Mouse (Mus musculus) kidney, postnatal 0 days (tissue): ENCODE data around the gene Sh3rf3. TPM values are rescaled to one million over a fixed set of nuclear protein-coding genes. Genes with fewer than 3 reads are reported as not detected.

Source experiments
- ATAC-seq: fragments of 200-750 bp; cut with Nextera tagmentation; replicated peaks from 2 replicates; pipeline ENCODE4 v1.8.0; 2017; ENCODE audit warnings: low read depth, moderate number of reproducible peaks, moderate TSS enrichment, moderate library complexity; ENCODE audit not compliant: low FRiP score
- DNase-seq: peaks from one replicate; pipeline ENCODE4 v3.0.0-alpha.2; 2016; ENCODE audit warnings: low spot score
- H3K27ac ChIP-seq: fragments of 300-500 bp; sonication (generic); 2 replicates; pipeline ENCODE4 v1.5.1; 2014; ENCODE audit warnings: mild to moderate bottlenecking
- H3K27me3 ChIP-seq: fragments of 300-500 bp; sonication (generic); 2 replicates; pipeline ENCODE4 v1.6.1; 2014; ENCODE audit warnings: low read length, mixed read lengths; ENCODE audit not compliant: insufficient read depth
- H3K36me3 ChIP-seq: fragments of 300-500 bp; sonication (generic); 2 replicates; pipeline ENCODE4 v1.6.1; 2014; ENCODE audit warnings: low read length, mixed read lengths; ENCODE audit not compliant: insufficient read depth
- H3K4me1 ChIP-seq: fragments of 300-500 bp; sonication (generic); replicated peaks from 2 replicates; pipeline ENCODE4 v1.6.1; 2014; ENCODE audit warnings: antibody characterized with exemption, low read length, mixed read lengths; ENCODE audit not compliant: insufficient read depth
- H3K4me2 ChIP-seq: fragments of 300-500 bp; sonication (generic); 2 replicates; pipeline ENCODE4 v1.6.1; 2014; ENCODE audit warnings: mild to moderate bottlenecking, low read length, moderate library complexity, mixed read lengths
- H3K4me3 ChIP-seq: fragments of 300-500 bp; sonication (generic); replicated peaks from 2 replicates; pipeline ENCODE4 v1.5.1; 2014; ENCODE audit warnings: low read depth, low read length
- H3K9ac ChIP-seq: fragments of 300-500 bp; sonication (generic); 2 replicates; pipeline ENCODE4 v1.6.1; 2014; ENCODE audit warnings: low read depth, low read length
- H3K9me3 ChIP-seq: fragments of 300-500 bp; sonication (generic); replicated peaks from 2 replicates; pipeline ENCODE4 v1.6.1; 2016; ENCODE audit warnings: low read length, inconsistent platforms, mixed read lengths
- CTCF ChIP-seq: IDR thresholded peaks from 2 replicates; pipeline ENCODE4 v1.5.1; 2016; ENCODE audit warnings: antibody characterized with exemption, low read depth, mild to moderate bottlenecking, moderate library complexity
- WGBS: fragments of 180-500 bp; shearing (Covaris S2); extraction: QIAGEN DNeasy Blood & Tissue Kit; methylation state at CpG from one replicate; pipeline ENCODE4 v1.1.7; 2014; 5-methylcytosine and 5-hydroxymethylcytosine counted together
- polyA plus RNA-seq: library from polyadenylated mRNA; unstranded; fragments of >200 nt; fragmentation: Nextera tagmentation; extraction: Ambion mirVana; gene quantifications from 2 replicates; pipeline ENCODE4 v1.2.1, GENCODE M21; 2015

Sh3rf3 gene
- polyA plus RNA-seq, 1 experiment from 2014 or later = 0.70 TPM

GRCm38 (mm10) chr10:59019302-59019973, 206.3 kb downstream of the Sh3rf3 start:
- H3K27ac ChIP-seq = no peak overlapping the region
- no peak overlapping the region for H3K9ac ChIP-seq
- H3K27me3 ChIP-seq = no peaks in the 10 kb centered on the region
- DNase-seq = no peak
- no peak overlapping the region for H3K4me2 ChIP-seq
- TF ChIP-seq CTCF = 0 out of 2 replicates have a peak, but pooled peaks have one; percentile 13
- no peak overlapping the region for H3K4me3 ChIP-seq
- H3K9me3 ChIP-seq = no peaks in the 10 kb centered on the region
- WGBS = 59% methylated on average over 3 of the region's 3 CpGs
- no peak for ATAC-seq
- no peaks in the 10 kb centered on the region for H3K36me3 ChIP-seq
- no peaks in the 10 kb centered on the region for H3K4me1 ChIP-seq

DNA sequence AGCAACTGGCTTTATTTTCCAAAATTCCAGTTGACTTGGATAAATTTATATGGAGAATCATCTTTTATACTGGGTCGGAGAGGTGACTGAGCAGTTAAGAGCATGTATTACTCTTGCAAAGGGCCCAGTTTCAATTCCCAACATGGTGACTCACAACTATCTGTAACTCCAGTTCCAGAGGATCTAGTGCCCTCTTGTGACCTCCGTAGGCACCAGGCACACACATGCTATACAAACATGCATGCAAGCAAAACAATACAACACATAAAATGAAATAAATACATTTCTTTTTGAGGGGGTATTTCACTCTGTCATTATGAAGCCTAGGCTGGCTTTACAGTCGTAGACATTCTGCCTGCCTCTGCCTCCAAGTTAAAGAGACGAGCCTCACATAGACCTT, 237.3 kb downstream of the Sh3rf3 start:
- Histone ChIP-seq H3K36me3 (no peaks in the 10 kb centered on the region), H3K9ac (no peak overlapping the region), H3K4me3 (no peak overlapping the region), H3K4me2 (no peak overlapping the region), H3K4me1 (no peaks in the 10 kb centered on the region), H3K27ac (no peak overlapping the region), H3K27me3 (no peaks in the 10 kb centered on the region), H3K9me3 (no peaks in the 10 kb centered on the region)
- ATAC-seq (no peak), DNase-seq (no peak)
- peak; percentile 23; the same call in 1 of the 2 replicates for TF ChIP-seq CTCF
- 85% methylated on average over 4 of the region's 4 CpGs for WGBS

DNA sequence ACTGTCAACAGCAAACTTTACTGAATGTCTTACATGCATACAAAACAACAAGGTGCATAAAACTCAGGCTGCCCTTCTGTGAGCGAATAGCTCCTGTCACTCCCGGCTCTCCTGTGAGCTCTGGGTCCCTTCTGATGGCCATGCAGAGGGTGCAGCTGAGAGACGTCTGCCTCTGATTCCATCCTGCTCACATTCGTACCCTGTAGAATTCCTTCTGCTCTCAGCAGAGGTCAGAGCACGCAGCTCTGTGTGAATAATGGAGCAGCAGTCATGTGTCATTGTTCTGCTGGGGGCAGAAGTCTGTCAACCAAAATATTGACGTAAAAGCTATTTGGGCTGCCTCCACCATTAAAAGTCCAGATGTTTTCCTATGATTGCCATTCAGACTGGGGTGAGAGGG, 243.1 kb downstream of the Sh3rf3 start:
- 50% methylated on average over 6 of the region's 6 CpGs for WGBS
- Histone ChIP-seq H3K4me2 (no peak overlapping the region), H3K36me3 (no peaks in the 10 kb centered on the region), H3K9ac (no peak overlapping the region), H3K4me1 (no peaks in the 10 kb centered on the region), H3K27ac (no peak overlapping the region), H3K4me3 (no peak overlapping the region), H3K9me3 (no peaks in the 10 kb centered on the region), H3K27me3 (no peaks in the 10 kb centered on the region)
- ATAC-seq (no peak), DNase-seq (no peak)
- TF ChIP-seq CTCF = no peak

DNA sequence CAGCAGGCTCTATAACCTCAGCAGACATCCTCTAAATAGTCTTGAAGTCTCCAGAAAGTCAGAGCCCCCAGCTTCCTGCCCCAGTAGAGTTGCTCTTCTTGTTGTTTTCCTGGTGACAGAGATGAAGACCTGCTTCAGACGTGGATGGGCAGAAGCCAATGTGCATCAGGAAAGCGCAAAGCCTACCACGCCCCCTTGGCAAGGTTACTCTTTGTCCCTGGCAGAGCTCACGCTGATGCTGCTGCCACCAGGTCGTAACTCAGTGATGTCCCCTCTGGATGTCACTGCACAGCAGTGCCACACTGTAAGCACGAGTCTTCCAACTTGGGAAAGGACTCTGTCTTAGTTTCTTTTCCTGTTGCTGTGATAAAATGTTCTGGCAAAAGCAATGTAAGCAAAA, 253.6 kb downstream of the Sh3rf3 start:
- no peak for DNase-seq
- Histone ChIP-seq H3K9me3 (no peaks in the 10 kb centered on the region), H3K9ac (no peak overlapping the region), H3K4me2 (no peak overlapping the region), H3K4me3 (no peak overlapping the region), H3K27me3 (no peaks in the 10 kb centered on the region), H3K4me1 (no peaks in the 10 kb centered on the region), H3K36me3 (no peaks in the 10 kb centered on the region), H3K27ac (no peak overlapping the region)
- TF ChIP-seq CTCF = no peak
- no peak for ATAC-seq
- WGBS = 68% methylated on average over 6 of the region's 6 CpGs

DNA sequence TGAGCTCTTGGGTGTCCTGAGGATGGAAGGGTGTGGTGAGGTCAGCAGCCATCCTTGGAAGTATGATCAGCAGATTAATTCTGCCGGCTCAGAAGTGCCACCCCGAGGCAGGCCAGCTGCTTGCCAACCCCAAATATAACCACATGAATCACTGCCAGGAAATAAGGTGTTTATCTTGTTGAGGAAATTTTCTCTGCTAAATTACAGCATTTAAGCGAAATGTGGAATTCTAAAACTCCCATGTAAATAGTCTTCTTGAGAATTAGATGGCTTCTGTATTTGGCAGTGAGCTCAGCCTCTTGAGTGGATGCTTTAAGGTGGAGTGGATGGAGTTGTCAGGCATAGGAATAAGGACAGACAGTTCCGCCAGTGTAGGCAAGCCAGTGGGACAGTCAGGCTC, 259.7 kb downstream of the Sh3rf3 start:
- DNase-seq (no peak), ATAC-seq (no peak)
- Histone ChIP-seq H3K9me3 (no peaks in the 10 kb centered on the region), H3K36me3 (no peaks in the 10 kb centered on the region), H3K4me1 (no peaks in the 10 kb centered on the region), H3K27me3 (no peaks in the 10 kb centered on the region), H3K9ac (no peak overlapping the region), H3K4me2 (no peak overlapping the region), H3K27ac (no peak overlapping the region), H3K4me3 (no peak overlapping the region)
- WGBS = 73% methylated on average over 4 of the region's 4 CpGs
- TF ChIP-seq CTCF = no peak

DNA sequence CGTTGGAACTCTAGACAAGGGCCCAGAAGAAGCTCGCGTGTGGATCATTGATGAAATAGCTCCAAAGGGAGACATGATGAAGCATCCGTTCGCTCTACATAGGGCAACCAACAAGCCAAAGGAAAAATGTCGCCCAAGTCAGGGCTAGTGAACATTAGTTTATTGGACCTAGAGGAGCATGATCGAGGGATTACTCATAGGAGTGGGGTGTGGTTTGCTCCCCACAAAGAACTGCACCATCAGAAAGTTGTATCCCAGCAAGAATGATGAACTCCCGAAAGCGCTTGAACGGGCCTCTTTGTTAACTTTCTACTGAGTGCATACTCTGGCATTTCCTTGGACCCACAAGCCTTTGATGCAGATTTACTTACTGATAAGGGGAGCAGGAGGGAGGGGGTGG, 263.5 kb downstream of the Sh3rf3 start:
- DNase-seq = no peak
- no peaks in the 10 kb centered on the region for H3K9me3 ChIP-seq
- 88% methylated on average over 10 of the region's 10 CpGs for WGBS
- no peak overlapping the region for H3K4me3 ChIP-seq
- H3K9ac ChIP-seq = no peak overlapping the region
- H3K4me1 ChIP-seq = no peaks in the 10 kb centered on the region
- no peaks in the 10 kb centered on the region for H3K27me3 ChIP-seq
- no peak for ATAC-seq
- no peak for TF ChIP-seq CTCF
- no peaks in the 10 kb centered on the region for H3K36me3 ChIP-seq
- H3K4me2 ChIP-seq = no peak overlapping the region
- no peak overlapping the region for H3K27ac ChIP-seq

DNA sequence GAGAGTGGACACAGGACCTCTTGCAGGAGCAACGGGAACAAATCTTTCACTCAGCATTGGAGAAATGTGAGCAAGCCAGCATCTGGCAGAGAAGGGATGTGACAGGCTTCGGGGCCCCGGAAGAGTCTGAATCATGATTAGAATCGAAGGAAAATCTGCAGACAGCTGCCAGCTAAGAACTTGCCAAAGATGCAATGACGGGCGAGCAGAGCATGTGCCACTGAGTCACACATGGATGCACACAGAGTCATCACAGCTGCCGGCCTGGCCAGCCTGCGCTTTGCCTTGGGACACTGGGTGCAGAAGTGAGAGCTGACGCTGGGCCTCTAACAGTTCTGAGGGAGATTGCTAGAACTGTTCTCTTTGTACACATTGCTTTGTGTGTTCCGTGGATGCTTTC, 264.8 kb downstream of the Sh3rf3 start:
- Histone ChIP-seq H3K4me1 (no peaks in the 10 kb centered on the region), H3K27me3 (no peaks in the 10 kb centered on the region), H3K4me2 (no peak overlapping the region), H3K9me3 (no peaks in the 10 kb centered on the region), H3K27ac (no peak overlapping the region), H3K36me3 (no peaks in the 10 kb centered on the region), H3K4me3 (no peak overlapping the region), H3K9ac (no peak overlapping the region)
- WGBS = 56% methylated on average over 10 of the region's 10 CpGs
- ATAC-seq (0 out of 2 replicates have a peak, but pooled peaks have one; percentile 29), DNase-seq (peak; percentile 8)
- no peak for TF ChIP-seq CTCF
